Mouse (Mus musculus) G1E (cell line): ENCODE measurements around the gene Cs.

Experiments used
- CTCF ChIP-seq: IDR thresholded peaks from 2 replicates; pipeline ENCODE4 v1.5.1; 2012; ENCODE audit warnings: low read depth, low read length, inconsistent platforms, mixed read lengths
- GATA1 ChIP-seq: IDR thresholded peaks from 2 replicates; pipeline ENCODE4 v1.6.1; 2012; ENCODE audit warnings: borderline replicate concordance, low read length, inconsistent platforms, mixed read lengths
- GATA2 ChIP-seq: IDR thresholded peaks from 2 replicates; pipeline ENCODE4 v1.6.1; 2012; ENCODE audit warnings: low read depth, low read length, inconsistent platforms, borderline replicate concordance
- POLR2AphosphoS5 ChIP-seq: IDR thresholded peaks from 2 replicates; pipeline ENCODE4 v1.6.1; 2012; ENCODE audit warnings: low read depth, low read length, inconsistent platforms; ENCODE audit not compliant: insufficient replicate concordance
- TAL1 ChIP-seq: conservative IDR thresholded peaks from 2 replicates; pipeline ENCODE4 v1.6.1; 2012; ENCODE audit warnings: low read depth, low read length, inconsistent platforms, mixed read lengths

- no peak for TF ChIP-seq GATA1
- no peak for TF ChIP-seq CTCF
- no peak for TF ChIP-seq TAL1
- TF ChIP-seq POLR2AphosphoS5: no peak
- no peak for TF ChIP-seq GATA2
These were observed 27.4 kb upstream of the Cs start for GRCm38 (mm10) chr10:128310177-128310576.
